Mouse (Mus musculus) erythroblast, adult 5-6 weeks (primary cell): ENCODE measurements around the gene 4930522H14Rik. TPM values are rescaled to one million over a fixed set of nuclear protein-coding genes. Genes with fewer than 3 reads are reported as not detected.

Experiments used
- ATAC-seq: replicated peaks from 2 replicates; pipeline ENCODE4 v1.8.0; 2016; ENCODE audit warnings: moderate number of reproducible peaks, mild to moderate bottlenecking, moderate TSS enrichment, inconsistent platforms; ENCODE audit not compliant: poor library complexity, low FRiP score, severe bottlenecking
- total RNA-seq, 2 experiments: library from RNA; stranded (forward) in 1 of 2; stranded (reverse) in 1 of 2; fragments of 150-400 nt in 1 of 2; fragments of 200-764, 138-1000 nt in 1 of 2; gene quantifications; 2 replicates each; pipeline versions ENCODE4 v1.2.3 to v1.2.4; 2015 to 2017; ENCODE audit warnings: low replicate concordance in 2 of 2

4930522H14Rik gene
- total RNA-seq (2015; ENCODE audit: low replicate concordance) (not detected in 2 replicates), total RNA-seq (2017; ENCODE audit: low replicate concordance) (not detected in 2 replicates)

GRCm38 (mm10) chr4:109531111-109531510 is at the start of gene 4930522H14Rik:
TSS of gene 4930522H14Rik (minus strand) at chr4:109531297.
- ATAC-seq = no peak

- ATAC-seq = no peak
Observed at GRCm38 (mm10) chr4:109578356-109578755, 47.3 kb upstream of the 4930522H14Rik start.

- no peak for ATAC-seq
Observed at GRCm38 (mm10) chr4:109576933-109577332, 45.8 kb upstream of the 4930522H14Rik start.

GRCm38 (mm10) chr4:109574845-109575244 is 43.7 kb upstream of the 4930522H14Rik start:
- no peak for ATAC-seq

GRCm38 (mm10) chr4:109574331-109574730 is 43.2 kb upstream of the 4930522H14Rik start:
- no peak for ATAC-seq

GRCm38 (mm10) chr4:109572632-109573031 is 41.5 kb upstream of the 4930522H14Rik start:
- ATAC-seq = no peak

- no peak for ATAC-seq
Observed at GRCm38 (mm10) chr4:109569421-109569820, 38.3 kb upstream of the 4930522H14Rik start.

GRCm38 (mm10) chr4:109568959-109569358 is 37.9 kb upstream of the 4930522H14Rik start:
- no peak for ATAC-seq

- no peak for ATAC-seq
Observed at GRCm38 (mm10) chr4:109564711-109565110, 33.6 kb upstream of the 4930522H14Rik start.

- ATAC-seq = no peak
Observed at GRCm38 (mm10) chr4:109550338-109551150, 19.4 kb upstream of the 4930522H14Rik start.

GRCm38 (mm10) chr4:109547306-109547705 is 16.2 kb upstream of the 4930522H14Rik start:
- ATAC-seq = peak; percentile 30

- ATAC-seq = no peak
Observed at GRCm38 (mm10) chr4:109546538-109546937, 15.4 kb upstream of the 4930522H14Rik start.

- no peak for ATAC-seq
Observed at GRCm38 (mm10) chr4:109530245-109530816, 766 bp downstream of the 4930522H14Rik start.

- ATAC-seq = peak; percentile 95
Observed at GRCm38 (mm10) chr4:109504885-109505284, 26.2 kb downstream of the 4930522H14Rik start.

- ATAC-seq = no peak
Observed at GRCm38 (mm10) chr4:109498476-109498875, 32.6 kb downstream of the 4930522H14Rik start.

GRCm38 (mm10) chr4:109493581-109493980 is 37.5 kb downstream of the 4930522H14Rik start:
- no peak for ATAC-seq

GRCm38 (mm10) chr4:109488812-109489211 is 42.3 kb downstream of the 4930522H14Rik start:
- no peak for ATAC-seq

GRCm38 (mm10) chr4:109484621-109485020 is 46.5 kb downstream of the 4930522H14Rik start, which contains the start of gene Rnf11:
TSS of gene Rnf11 (minus strand) at chr4:109484728.
- no peak for ATAC-seq

- no peak for ATAC-seq
Observed at GRCm38 (mm10) chr4:109482701-109483100, 48.4 kb downstream of the 4930522H14Rik start.

- no peak for ATAC-seq
Observed at GRCm38 (mm10) chr4:109481424-109481823, 49.7 kb downstream of the 4930522H14Rik start.

GRCm38 (mm10) chr4:109477454-109477853 is 53.6 kb downstream of the 4930522H14Rik start:
- no peak for ATAC-seq
